Mouse (Mus musculus) CH12.LX (cell line): ENCODE results near the gene 1810049J17Rik. TPM values are rescaled to one million over a fixed set of nuclear protein-coding genes. Genes with fewer than 3 reads are reported as not detected.

Experiments
- DNase-seq: peaks from one replicate; pipeline ENCODE4 v3.0.0-alpha.2; 2013; ENCODE audit errors: extremely low read depth
- H3K27ac ChIP-seq: 2 replicates; pipeline ENCODE4 v1.5.1; 2012; ENCODE audit warnings: low read depth, mild to moderate bottlenecking, control low read depth, moderate library complexity; ENCODE audit not compliant: insufficient read depth
- H3K27me3 ChIP-seq: replicated peaks from 2 replicates; pipeline ENCODE3; 2012; ENCODE audit warnings: inconsistent platforms
- H3K36me3 ChIP-seq, 2 experiments: replicated peaks in 1 of 2; 2 replicates each; pipeline versions ENCODE3 to v1.6.1; 2012; ENCODE audit warnings: inconsistent platforms in 1 of 2, low read length in 1 of 2, mild to moderate bottlenecking in 1 of 2, mixed read lengths in 1 of 2, moderate library complexity in 1 of 2; ENCODE audit not compliant: control insufficient read depth in 1 of 2, insufficient read depth in 1 of 2
- H3K4me1 ChIP-seq, 2 experiments: 2 replicates each; pipeline ENCODE4 v1.6.1; 2012; ENCODE audit warnings: inconsistent platforms in 1 of 2, moderate library complexity in 1 of 2; ENCODE audit not compliant: insufficient read depth in 2 of 2, control insufficient read depth in 1 of 2
- H3K4me2 ChIP-seq: 2 replicates; pipeline ENCODE4 v1.6.1; 2012; ENCODE audit warnings: low read depth, mild to moderate bottlenecking, control low read depth; ENCODE audit not compliant: poor library complexity, insufficient read depth, severe bottlenecking
- H3K4me3 ChIP-seq, 3 experiments: fragments of 150-350 bp in 1 of 3; sonication (generic) in 1 of 3; replicated peaks in 1 of 3; 2 replicates each; pipeline versions ENCODE3 to v1.5.1; 2011 to 2012; ENCODE audit warnings: low read depth in 2 of 3, low read length in 2 of 3, mild to moderate bottlenecking in 2 of 3, moderate library complexity in 2 of 3, control low read depth in 1 of 3, improper control_type of control experiment in 1 of 3, inconsistent platforms in 1 of 3, mixed read lengths in 1 of 3; ENCODE audit not compliant: poor library complexity in 1 of 3
- H3K79me2 ChIP-seq: replicated peaks from 2 replicates; pipeline ENCODE4 v1.6.1; 2012; ENCODE audit warnings: mild to moderate bottlenecking, moderate library complexity; ENCODE audit not compliant: control insufficient read depth, poor library complexity, insufficient read depth, severe bottlenecking; ENCODE audit errors: extremely low read depth
- H3K9ac ChIP-seq: 2 replicates; pipeline ENCODE4 v1.6.1; 2012; ENCODE audit warnings: low read depth, mild to moderate bottlenecking, control low read depth, moderate library complexity; ENCODE audit not compliant: insufficient read depth
- H3K9me3 ChIP-seq: replicated peaks from 2 replicates; pipeline ENCODE3; 2012; ENCODE audit warnings: low read length, inconsistent platforms, mixed read lengths
- CHD2 ChIP-seq: IDR thresholded peaks from 2 replicates; pipeline ENCODE4 v1.6.1; 2011; ENCODE audit warnings: low read length, improper control_type of control experiment
- EP300 ChIP-seq: IDR thresholded peaks from 2 replicates; pipeline ENCODE4 v1.6.1; 2011; ENCODE audit warnings: low read length, improper control_type of control experiment
- HCFC1 ChIP-seq: IDR thresholded peaks from 2 replicates; pipeline ENCODE4 v1.6.1; 2012; ENCODE audit warnings: low read depth, mild to moderate bottlenecking, inconsistent platforms, low read length, improper control_type of control experiment
- IRF4 ChIP-seq: IDR thresholded peaks from 2 replicates; pipeline ENCODE4 v1.6.1; 2014; ENCODE audit warnings: low read depth, mild to moderate bottlenecking, inconsistent platforms, low read length, improper control_type of control experiment
- JUND ChIP-seq: conservative IDR thresholded peaks from 2 replicates; pipeline ENCODE4 v1.6.1; 2011; ENCODE audit warnings: low read depth, low read length, improper control_type of control experiment
- KAT2A ChIP-seq: IDR thresholded peaks from 2 replicates; pipeline ENCODE4 v1.6.1; 2012; ENCODE audit warnings: low read length, improper control_type of control experiment, inconsistent platforms; ENCODE audit not compliant: insufficient replicate concordance
- MXI1 ChIP-seq: IDR thresholded peaks from 2 replicates; pipeline ENCODE4 v1.6.1; 2011; ENCODE audit warnings: mild to moderate bottlenecking, low read depth, low read length, improper control_type of control experiment
- PAX5 ChIP-seq: IDR thresholded peaks from 2 replicates; pipeline ENCODE4 v1.6.1; 2012; ENCODE audit warnings: low read length, inconsistent platforms, mixed read lengths
- POLR2A ChIP-seq: IDR thresholded peaks from 2 replicates; pipeline ENCODE4 v1.6.1; 2011; ENCODE audit warnings: low read depth, mild to moderate bottlenecking, improper control_type of control experiment, low read length
- POLR2AphosphoS2 ChIP-seq: IDR thresholded peaks from 2 replicates; pipeline ENCODE4 v1.6.1; 2011; ENCODE audit warnings: low read depth, low read length, improper control_type of control experiment
- SIN3A ChIP-seq: IDR thresholded peaks from 2 replicates; pipeline ENCODE4 v1.6.1; 2012; ENCODE audit warnings: low read length, improper control_type of control experiment, inconsistent platforms
- TCF12 ChIP-seq: IDR thresholded peaks from 2 replicates; pipeline ENCODE4 v1.6.1; 2014; ENCODE audit warnings: low read depth, mild to moderate bottlenecking, inconsistent platforms, low read length, improper control_type of control experiment
- USF1 ChIP-seq: IDR thresholded peaks from 2 replicates; pipeline ENCODE4 v1.6.1; 2014; ENCODE audit warnings: low read depth, mild to moderate bottlenecking, inconsistent platforms, low read length, improper control_type of control experiment
- USF2 ChIP-seq: conservative IDR thresholded peaks from 2 replicates; pipeline ENCODE4 v1.6.1; 2011; ENCODE audit warnings: low read depth, low read length, improper control_type of control experiment
- ZC3H11A ChIP-seq: IDR thresholded peaks from 2 replicates; pipeline ENCODE4 v1.6.1; 2012; ENCODE audit warnings: low read depth, mild to moderate bottlenecking, inconsistent platforms, low read length, improper control_type of control experiment
- ZKSCAN1 ChIP-seq: IDR thresholded peaks from 2 replicates; pipeline ENCODE4 v1.6.1; 2012; ENCODE audit warnings: low read depth, inconsistent platforms, low read length, improper control_type of control experiment, borderline replicate concordance
- dilution Hi-C: fragments of 300-500 bp; cut with MboI; formaldehyde crosslinking; loops from 2 replicates; pipeline ENCODE4 v1.14.3; 2020; ENCODE audit warnings: low sequenced_read_pairs; ENCODE audit not compliant: extremely low pct_unique_long_range_greater_than_20kb, extremely low pct_ligation_motif_present
- in situ Hi-C: fragments of 300-500 bp; cut with MboI; formaldehyde crosslinking; loops from 3 replicates; pipeline ENCODE4 v1.14.3; 2019; ENCODE audit warnings: low sequenced_read_pairs, low pct_ligation_motif_present, low pct_unique_long_range_greater_than_20kb, mixed read lengths
- polyA plus RNA-seq: library from polyadenylated mRNA; unstranded; fragments of >175 nt; gene quantifications from 2 replicates; pipeline ENCODE4 v1.2.1, GENCODE M21; 2012; ENCODE audit warnings: low read depth; ENCODE audit not compliant: insufficient read length
- total RNA-seq, 2 experiments: library from RNA; depleted of rRNA; stranded (reverse); fragments of 300-350 nt in 1 of 2; fragments of >200 nt in 1 of 2; gene quantifications; 2 replicates each; pipeline ENCODE4 v1.2.3; 2012 to 2014

The 1810049J17Rik gene
- total and polyA plus RNA-seq, 3 experiments = 17.6 TPM; not detected in 2

DNA sequence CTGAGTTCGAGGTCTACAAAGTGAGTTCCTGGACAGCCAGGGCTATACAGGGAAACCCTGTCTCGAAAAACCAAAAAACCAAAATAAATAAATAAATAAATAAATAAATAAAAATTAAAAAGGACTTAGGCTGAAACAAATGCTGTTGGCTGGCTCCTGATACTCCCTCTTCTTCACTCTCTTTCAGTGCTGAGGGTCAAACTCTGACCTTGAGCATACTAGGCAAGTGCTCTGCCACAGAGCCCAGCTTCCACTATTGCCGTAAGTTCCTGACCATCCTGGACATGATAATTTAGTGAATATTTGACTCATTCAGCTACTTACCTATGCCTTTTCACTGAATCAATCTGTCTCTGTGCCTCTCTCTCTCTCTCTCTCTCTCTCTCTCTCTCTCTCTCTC lies 8.7 kb upstream of the 1810049J17Rik start:
- Histone ChIP-seq H3K79me2 (peaks cover 85% of the 10 kb centered on the region), H3K27me3 (no peaks in the 10 kb centered on the region), H3K9ac (no peak overlapping the region), H3K4me2 (no peak overlapping the region), H3K9me3 (no peaks in the 10 kb centered on the region), H3K4me3 (no peak overlapping the region), H3K27ac (no peak overlapping the region), H3K36me3 (peaks cover 7 to 66% of the 10 kb centered on the region in 2 experiments), H3K4me1 (peaks cover 0 to 42% of the 10 kb centered on the region in 2 experiments; a peak in 2 of 4 replicates)
- TF ChIP-seq MXI1 (no peak), PAX5 (no peak), JUND (no peak), IRF4 (no peak), ZKSCAN1 (no peak), POLR2AphosphoS2 (no peak), ZC3H11A (no peak), HCFC1 (no peak), CHD2 (no peak), TCF12 (no peak), USF2 (no peak)
- dilution Hi-C loops = no loop called here
- in situ Hi-C loops = no loop called here
- no peak for DNase-seq

GRCm38 (mm10) chr15:12324326-12324725 lies 2.6 kb upstream of the 1810049J17Rik start:
- H3K36me3 ChIP-seq = peaks cover 7 to 39% of the 10 kb centered on the region in 2 experiments
- no peaks in the 10 kb centered on the region for H3K9me3 ChIP-seq
- dilution Hi-C loops = no loop called here
- H3K27ac ChIP-seq = no peak overlapping the region
- H3K9ac ChIP-seq = no peak overlapping the region
- peaks cover 69% of the 10 kb centered on the region for H3K79me2 ChIP-seq
- DNase-seq = no peak
- no peak for TF ChIP-seq EP300
- TF ChIP-seq SIN3A = 0 out of 2 replicates have a peak, but pooled peaks have one; percentile 8
- peaks cover 10% of the 10 kb centered on the region for H3K27me3 ChIP-seq
- H3K4me1 ChIP-seq = peaks cover 6 to 49% of the 10 kb centered on the region in 2 experiments; a peak in 3 of 4 replicates
- no peak overlapping the region for H3K4me3 ChIP-seq
- in situ Hi-C loops = no loop called here
- no peak overlapping the region for H3K4me2 ChIP-seq

GRCm38 (mm10) chr15:12322676-12323402 lies 1.1 kb upstream of the 1810049J17Rik start:
- Histone ChIP-seq H3K79me2 (peaks cover 57% of the 10 kb centered on the region), H3K4me3 (peak overlapping the region; percentile 64 to 100 (median 96)), H3K4me2 (peak overlapping the region; percentile 98), H3K27me3 (peaks cover 19% of the 10 kb centered on the region), H3K4me1 (peaks cover 6 to 42% of the 10 kb centered on the region in 2 experiments; a peak in 3 of 4 replicates)
- in situ Hi-C loops = no loop called here
- dilution Hi-C loops = no loop called here
- DNase-seq = peak; percentile 28
- TF ChIP-seq HCFC1 = no peak
- no peak for TF ChIP-seq USF1
- TF ChIP-seq KAT2A = 0 out of 2 replicates have a peak, but pooled peaks have one; percentile 1
- no peak for TF ChIP-seq POLR2A
- TF ChIP-seq, all 38 proteins: peak for 1
- Histone ChIP-seq H3K9ac (peak overlapping the region; percentile 97), H3K27ac (no peak overlapping the region), H3K36me3 (peaks cover 7 to 29% of the 10 kb centered on the region in 2 experiments), H3K9me3 (no peaks in the 10 kb centered on the region)
